Mouse (Mus musculus) right cerebral cortex, postnatal 14 days (tissue): ENCODE results near the gene Gm28044.
A peak's percentile ranks its signal among the peaks of the same experiment; 100 is the strongest.
"Not testable (repeated sequence)": the region's sequence is repeated elsewhere in the genome, so short reads cannot be mapped to it uniquely, and the experiment has no call there.

ENCODE experiments used
- DNase-seq: peaks from one replicate; pipeline ENCODE4 v3.0.0; 2022

The Gm28044 gene

DNA sequence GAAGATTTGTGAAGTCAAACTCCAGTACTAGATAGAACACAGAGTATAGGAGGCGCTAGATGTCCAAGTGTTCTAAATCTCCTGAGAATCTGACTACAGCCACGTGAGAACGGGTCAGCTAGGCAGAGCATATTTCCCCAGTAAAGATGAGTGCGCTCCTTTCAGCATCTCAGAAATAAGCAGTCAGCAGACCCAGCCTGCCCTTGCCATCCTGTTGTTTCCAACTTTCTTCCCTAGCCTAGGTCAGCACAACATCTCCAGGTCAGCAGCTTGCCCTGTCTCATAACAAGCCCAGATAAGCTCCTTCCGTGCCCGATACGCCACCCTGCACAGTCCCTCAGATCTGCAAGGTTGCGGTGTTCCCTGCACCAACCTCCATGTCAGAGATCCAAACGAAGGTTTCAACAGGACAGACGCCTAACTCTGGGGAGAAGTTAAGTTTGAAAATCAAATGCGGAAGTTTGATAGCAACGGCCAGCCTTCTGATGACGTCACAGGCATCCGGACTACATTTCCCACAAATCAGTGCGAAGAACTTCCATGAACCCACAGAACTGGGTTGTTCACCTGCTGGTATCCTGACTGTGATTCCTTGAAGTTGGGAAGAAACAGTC, at the start of gene Gm28044, which contains the start of gene Zfp953:
Gm28044 (minus strand) TSS at position 406 of the 614 bp plus-strand sequence.
Zfp953 (minus strand) TSS at position 475 of the 614 bp plus-strand sequence.
- peak; percentile 75 for DNase-seq

GRCm38 (mm10) chr13:67399183-67399903, 39.0 kb upstream of the Gm28044 start, which contains the start of gene Zfp429:
Gene Zfp429, minus strand, starts transcription at chr13:67399819.
- DNase-seq = peak; percentile 49

DNA sequence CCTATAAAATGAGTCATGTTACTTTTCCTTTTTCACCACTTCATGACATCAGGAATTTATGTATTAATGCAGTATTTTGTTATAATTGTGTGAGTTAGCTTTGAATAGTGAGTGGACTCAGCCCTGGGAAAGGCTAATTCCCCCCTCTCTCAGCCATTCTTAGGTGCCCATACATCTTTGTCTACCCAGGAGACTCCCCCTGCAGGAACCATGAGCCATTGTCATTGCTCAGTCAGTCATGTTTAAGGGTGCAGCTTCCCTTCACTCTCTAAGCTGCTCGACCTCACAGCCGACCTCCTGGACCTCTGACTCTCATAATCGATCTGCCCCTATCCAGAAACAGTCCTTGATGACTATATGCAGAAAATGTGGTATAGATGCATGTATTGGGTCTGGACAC, 15.9 kb upstream of the Gm28044 start:
- DNase-seq = not testable (repeated sequence)

DNA sequence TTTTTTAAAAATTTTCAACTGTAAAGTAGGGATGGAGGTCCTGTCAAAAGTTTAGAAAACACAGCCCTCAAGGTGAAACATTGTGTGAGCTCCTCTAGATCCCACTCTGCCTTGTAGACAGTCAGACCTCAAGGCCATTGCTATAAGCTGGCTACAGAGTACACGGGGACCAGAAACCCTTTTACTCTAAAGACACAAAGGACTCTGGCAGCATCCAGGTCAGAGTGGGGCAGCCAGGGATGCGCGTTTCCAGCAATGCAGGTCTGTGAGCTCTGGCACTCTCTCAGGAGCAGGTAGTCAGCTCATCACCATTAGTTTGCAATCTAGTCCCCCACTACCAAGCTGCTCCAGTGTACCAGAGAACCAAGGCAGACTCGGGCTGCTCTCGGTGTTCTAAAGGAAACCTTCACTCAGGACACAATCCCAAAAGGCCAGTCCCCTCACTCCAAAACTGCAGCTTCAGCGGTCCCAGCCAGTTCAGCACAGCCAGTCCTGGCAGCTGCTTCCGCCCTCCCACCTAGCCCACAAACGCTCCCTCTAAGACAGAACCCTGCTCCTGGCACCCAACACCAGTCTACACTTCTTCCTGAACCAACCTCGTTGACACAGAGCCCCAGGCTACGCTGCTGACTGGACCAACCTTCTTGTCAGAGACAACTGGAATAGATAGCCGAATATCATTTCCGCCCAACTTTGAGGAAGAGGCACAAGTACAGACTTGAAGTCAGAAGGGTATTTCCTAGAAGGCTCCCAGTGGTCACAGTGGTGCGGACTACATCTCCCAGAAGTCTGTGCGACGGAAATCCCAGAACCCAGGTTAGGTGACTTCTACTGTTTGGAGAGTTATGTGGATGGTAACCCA, 14.9 kb upstream of the Gm28044 start, which contains the start of the genes Gm28041 and Zfp456:
Gm28041 (minus strand) TSS at position 684 of the 862 bp plus-strand sequence.
Zfp456 (minus strand) TSS at position 761 of the 862 bp plus-strand sequence.
- peak; percentile 17 for DNase-seq

DNA sequence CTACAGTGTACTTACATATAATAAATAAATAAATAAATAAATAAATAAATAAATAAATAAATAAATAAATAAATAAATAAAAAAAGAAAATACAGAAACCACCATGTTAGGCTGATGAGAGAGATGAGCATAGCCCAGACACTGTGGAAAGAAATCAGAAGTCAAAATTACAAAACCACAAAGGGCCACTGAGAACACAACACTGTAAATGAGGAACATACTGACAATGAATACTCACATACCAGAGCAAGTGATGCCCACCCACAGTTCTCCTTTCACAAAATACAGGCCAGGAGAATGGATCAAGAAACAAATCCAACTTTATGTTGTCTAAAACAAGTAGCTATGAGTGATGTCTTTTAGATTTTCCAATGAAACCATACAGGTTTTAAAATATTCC, 8.5 kb downstream of the Gm28044 start:
- no peak for DNase-seq

DNA sequence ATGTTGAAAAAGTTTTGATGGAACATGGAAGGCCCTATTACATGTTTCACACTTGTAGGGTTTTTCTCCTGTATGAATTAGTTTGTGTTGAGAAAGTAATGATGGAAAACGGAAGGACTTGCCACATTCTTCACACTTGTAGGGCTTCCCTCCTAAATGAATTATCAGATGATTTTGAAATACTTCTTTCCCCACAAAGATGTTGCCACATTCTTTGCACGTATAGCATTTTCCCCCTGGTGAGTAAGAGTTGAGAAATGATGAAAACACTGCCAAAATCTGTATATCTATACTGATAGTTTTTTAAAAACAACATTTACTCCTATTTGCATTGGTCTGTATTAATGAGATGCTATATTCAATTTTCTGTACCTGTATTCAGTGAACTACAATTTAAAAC, 16.9 kb downstream of the Gm28044 start:
- no peak for DNase-seq

DNA sequence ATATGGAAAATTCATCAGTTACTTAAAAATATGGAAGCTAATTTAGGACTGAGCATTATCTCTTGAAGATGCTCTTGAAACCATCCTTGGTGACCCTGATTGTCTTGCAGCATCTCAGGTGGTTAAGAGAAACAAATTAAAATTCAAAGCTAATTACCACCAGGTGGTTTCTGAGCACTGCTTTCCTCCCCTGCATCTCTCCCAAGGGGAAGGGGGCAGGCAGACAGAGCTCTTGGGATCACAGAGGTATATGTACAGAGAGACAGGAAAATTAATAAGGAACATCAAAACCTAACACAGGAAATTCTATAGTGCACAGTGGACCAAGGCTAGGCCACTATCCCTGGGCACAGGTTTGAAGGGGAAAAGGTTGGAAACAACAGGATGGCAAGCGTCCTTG, 27.5 kb downstream of the Gm28044 start:
- DNase-seq = no peak

DNA sequence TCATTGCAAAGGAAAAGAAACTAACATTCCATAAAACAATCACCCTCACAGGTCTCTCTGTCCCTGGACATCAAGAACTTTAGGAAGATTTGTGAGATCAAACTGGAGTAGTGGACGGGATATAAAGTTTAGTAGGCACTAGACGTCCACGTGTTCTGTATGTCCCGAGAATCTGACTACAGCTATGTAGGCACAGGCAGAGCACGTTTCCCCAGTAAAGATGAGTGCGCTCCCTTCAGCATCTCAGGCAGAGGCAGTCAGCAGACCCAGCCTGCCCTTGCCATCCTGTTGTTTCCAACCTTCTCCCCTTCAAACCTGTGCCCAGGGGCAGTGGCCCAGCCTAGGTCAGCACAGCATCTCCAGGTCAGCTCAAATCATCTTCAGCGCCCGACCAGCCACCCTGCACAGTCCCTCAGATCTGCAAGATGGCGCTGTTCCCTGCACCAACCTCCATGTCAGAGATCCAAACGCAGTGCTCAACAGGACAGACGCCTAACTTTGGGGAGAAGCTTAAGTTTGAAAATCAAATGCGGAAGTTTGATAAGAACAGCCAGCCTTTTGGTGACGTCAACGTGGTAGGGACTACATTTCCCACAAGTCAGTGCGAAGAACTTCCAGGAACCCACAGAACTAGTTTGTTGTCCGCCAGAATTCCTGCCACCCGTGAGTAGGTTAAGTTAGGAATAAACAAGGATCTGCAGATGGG, 28.2 kb downstream of the Gm28044 start, which contains the start of gene Zfp595:
Zfp595 (minus strand) TSS at position 552 of the 706 bp plus-strand sequence.
- DNase-seq = peak; percentile 46

DNA sequence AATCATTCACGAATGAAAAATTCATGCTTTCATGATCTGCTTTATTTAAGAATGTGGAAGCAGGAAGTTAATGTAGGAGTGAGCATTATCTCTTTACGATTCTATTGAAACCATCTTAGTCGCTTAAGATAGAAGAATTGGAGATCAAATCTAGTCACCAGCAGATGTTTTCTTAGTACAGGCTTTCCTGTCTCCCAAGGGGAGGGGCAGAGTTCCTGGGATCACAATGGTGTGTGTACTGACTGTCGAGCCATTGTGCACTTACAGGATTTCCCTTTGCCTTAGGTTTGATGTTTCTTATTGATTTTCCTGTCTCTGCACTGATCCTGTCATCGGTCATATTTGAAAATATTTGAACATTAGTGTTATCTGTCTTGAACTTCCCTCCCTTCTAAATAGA, 53.6 kb downstream of the Gm28044 start:
- DNase-seq = no peak

- DNase-seq = peak; percentile 78
Observed at GRCm38 (mm10) chr13:67305822-67306672, 54.3 kb downstream of the Gm28044 start, which contains the start of gene Zfp457. Gene Zfp457, minus strand, starts transcription at chr13:67306485.

DNA sequence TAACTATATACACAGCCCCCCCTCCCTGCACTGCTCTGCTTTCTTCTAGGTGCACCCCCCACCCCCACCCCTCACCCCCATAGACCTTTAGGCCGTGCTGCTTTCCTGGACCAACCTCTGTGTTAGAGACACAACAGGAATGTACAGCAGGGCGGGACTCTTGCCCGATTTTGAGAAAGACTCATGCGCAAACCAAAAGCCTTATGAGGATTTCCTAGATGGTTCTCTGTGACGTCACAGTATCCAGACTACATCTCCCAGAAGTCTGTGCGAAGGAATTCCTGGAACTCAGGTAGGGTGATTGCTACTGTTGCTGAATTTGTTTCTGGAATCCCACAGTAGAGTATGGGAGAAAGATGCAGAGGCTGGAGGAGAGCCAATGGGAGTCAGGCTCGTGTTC, 82.0 kb downstream of the Gm28044 start, which contains the start of gene Zfp458:
Zfp458 (minus strand) TSS at position 153 of the 400 bp plus-strand sequence.
- DNase-seq = no peak

GRCm38 (mm10) chr13:67269383-67270065, 90.8 kb downstream of the Gm28044 start:
- not testable (repeated sequence) for DNase-seq

GRCm38 (mm10) chr13:67268568-67269369, 91.6 kb downstream of the Gm28044 start:
- peak; percentile 25 for DNase-seq
